Comparison of ENCODE assay signal across 11 mouse cellular contexts in the genomic region with DNA sequence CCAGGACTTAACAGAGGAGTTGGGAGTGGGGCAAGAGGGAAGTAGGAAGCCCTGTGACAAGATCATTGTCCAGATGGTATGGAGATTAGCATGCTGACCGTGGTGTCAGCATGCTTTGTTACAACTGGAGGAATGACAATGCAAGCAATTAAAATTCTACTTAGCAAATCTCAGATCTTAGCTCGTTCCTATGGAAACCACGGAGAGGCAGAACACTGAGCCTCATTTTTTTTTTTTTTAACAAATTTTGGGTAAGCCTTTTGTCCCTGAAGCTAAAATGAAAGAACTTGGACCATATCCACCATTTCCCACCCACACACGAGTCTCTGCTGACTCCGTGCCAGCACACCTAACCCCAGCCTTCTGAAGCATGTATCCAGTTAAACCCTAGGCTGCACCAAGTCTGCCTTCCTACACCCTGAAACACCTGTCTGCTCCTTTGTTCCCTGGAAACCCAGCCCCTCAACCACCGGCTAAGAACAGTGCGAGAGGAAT.
A peak's percentile ranks its signal among the peaks of the same experiment; 100 is the strongest.
DNase-seq lines count a peak whose midpoint lies in the region; ATAC-seq lines count a peak whose summit lies in the region.
"Had no signal": no experiment of that assay in that cellular context is flagged by ENCODE, and none has a peak within 500 bp of the region (broad histone marks: within the 10 kb centered on the region; RNA-seq: fewer than 3 reads in every experiment).

No protein-coding gene starts in this region.

- no peak overlapping the region for H3K4me3 ChIP-seq in hindbrain, embryonic 11.5 days (ENCODE audit: low read depth, low read length)
- no peak overlapping the region for H3K4me3 ChIP-seq in midbrain, embryonic 15.5 days
- H3K4me3 ChIP-seq: kidney, embryonic 15.5 days had no signal

- ATAC-seq in hindbrain, embryonic 11.5 days (ENCODE audit: low FRiP score) = peak; percentile 68; the same call in 1 of the 2 replicates
- ATAC-seq in midbrain, embryonic 15.5 days (replicated peaks) = peak; percentile 72
- ATAC-seq: Patski had no signal

- no peaks in the 10 kb centered on the region; the same call in 1 of the 2 replicates for H3K4me1 ChIP-seq in hindbrain, embryonic 11.5 days (replicated peaks; ENCODE audit: control insufficient read depth, insufficient read depth, low read length)
- peaks cover 25% of the 10 kb centered on the region for H3K4me1 ChIP-seq in midbrain, embryonic 15.5 days

- H3K36me3 ChIP-seq in hindbrain, embryonic 11.5 days (ENCODE audit: control insufficient read depth, insufficient read depth, low read length) = no peaks in the 10 kb centered on the region
- H3K36me3 ChIP-seq in midbrain, embryonic 15.5 days (replicated peaks) = no peaks in the 10 kb centered on the region

- H3K4me2 ChIP-seq in hindbrain, embryonic 11.5 days (replicated peaks; ENCODE audit: low read depth, low read length) = no peak overlapping the region
- peak overlapping the region; percentile 18 for H3K4me2 ChIP-seq in midbrain, embryonic 15.5 days
- H3K4me2 ChIP-seq: kidney, embryonic 15.5 days; lung, embryonic 14.5 days had no signal

- H3K9ac ChIP-seq in hindbrain, embryonic 11.5 days (ENCODE audit: low read depth, low read length) = no peak overlapping the region
- H3K9ac ChIP-seq in midbrain, embryonic 15.5 days = no peak overlapping the region
- H3K9ac ChIP-seq: kidney, embryonic 15.5 days; lung, embryonic 14.5 days had no signal

- 22% methylated on average over 7 of the region's 7 CpGs for WGBS in hindbrain, embryonic 11.5 days
- 8% methylated on average over 7 of the region's 7 CpGs for WGBS in midbrain, embryonic 15.5 days

- H3K27me3 ChIP-seq in hindbrain, embryonic 11.5 days (ENCODE audit: control insufficient read depth, insufficient read depth, low read length) = no peaks in the 10 kb centered on the region
- no peaks in the 10 kb centered on the region for H3K27me3 ChIP-seq in midbrain, embryonic 15.5 days (replicated peaks)
- H3K27me3 ChIP-seq: kidney, embryonic 15.5 days; Patski had no signal

- no peaks in the 10 kb centered on the region for H3K9me3 ChIP-seq in hindbrain, embryonic 11.5 days (ENCODE audit: control insufficient read depth, low read length)
- H3K9me3 ChIP-seq in midbrain, embryonic 15.5 days = no peaks in the 10 kb centered on the region
- H3K9me3 ChIP-seq: kidney, embryonic 15.5 days had no signal

- peak; percentile 36 for DNase-seq in embryo, embryonic 10.5 days (ENCODE audit: low spot score)
- no peak for DNase-seq in embryo, embryonic 10 days (ENCODE audit: low spot score)
- peak; percentile 71 for DNase-seq in brain, adult 2 months (ENCODE audit: low read depth, low spot score)
- DNase-seq in hindbrain, embryonic 11.5 days (ENCODE audit: low spot score) = peak; percentile 47
- no peak for DNase-seq in yolk sac, embryonic 10.5 days (ENCODE audit: low spot score)
- no peak for DNase-seq in adrenal gland, postnatal 4 days (ENCODE audit: low spot score in 2 of 2)
- DNase-seq in adrenal gland, postnatal 25 days = no peak
- DNase-seq: lung, embryonic 14.5 days had no signal

- no peak overlapping the region; the same call in 1 of the 2 replicates for H3K27ac ChIP-seq in hindbrain, embryonic 11.5 days (ENCODE audit: low read depth, low read length)
- peak overlapping the region; percentile 57 for H3K27ac ChIP-seq in midbrain, embryonic 15.5 days
- H3K27ac ChIP-seq: kidney, embryonic 15.5 days had no signal

Comparison
In these comparisons a context has a peak if more than half of its experiments do, and no peak if none do; other contexts are left out.
1. DNase-seq: peak in embryo, embryonic 10.5 days (single experiment), brain, adult 2 months (single experiment) and hindbrain, embryonic 11.5 days (single experiment); none in embryo, embryonic 10 days (single experiment), yolk sac, embryonic 10.5 days (single experiment), adrenal gland, postnatal 4 days (0 of 2) and adrenal gland, postnatal 25 days (single experiment).